Mouse (Mus musculus) stomach, postnatal 0 days (tissue): ENCODE data around the gene Dnajc28.

Source experiments
- CTCF ChIP-seq: IDR thresholded peaks from 2 replicates; pipeline ENCODE4 v1.5.1; 2016; ENCODE audit warnings: antibody characterized with exemption, low read depth, mild to moderate bottlenecking, moderate library complexity
- EP300 ChIP-seq: optimal IDR thresholded peaks from 2 replicates; pipeline ENCODE3; 2016; ENCODE audit warnings: antibody characterized with exemption

GRCm38 (mm10) chr16:91606958-91607357, 11.9 kb downstream of the Dnajc28 start:
- TF ChIP-seq EP300 (no peak), CTCF (no peak)
